Mouse (Mus musculus): ENCODE measurements at regions not wholly inside any gene's neighbourhood (a gene's known extent, or its start where the extent isn't known, plus 50 kb on each side); places are given as distances from the start of the nearest gene placed in this dataset.

DNA sequence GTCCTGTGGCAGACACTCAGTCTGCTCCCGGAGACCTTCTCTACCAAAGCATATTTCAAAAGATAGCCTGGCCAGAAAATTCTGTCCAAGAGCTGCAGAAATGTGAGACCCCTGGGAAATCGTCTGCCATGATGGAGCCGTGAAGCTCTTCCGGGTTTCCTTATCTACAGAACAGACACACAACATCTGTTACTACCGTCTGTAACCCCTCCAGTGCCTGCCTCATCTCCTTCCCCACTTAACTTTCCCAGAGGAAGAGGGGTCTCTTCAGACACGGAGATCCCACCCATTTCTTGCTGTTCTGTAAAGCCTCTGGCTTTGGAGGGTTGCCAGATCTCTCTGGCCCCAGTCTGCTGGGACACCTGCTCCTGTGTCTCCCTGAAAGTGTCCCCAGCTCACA lies 156.2 kb upstream of the Kcnab2 start:
- Histone ChIP-seq H3K4me1 (ENCODE audit: control insufficient read depth, insufficient read depth, low read length) (no peaks in the 10 kb centered on the region), H3K9me3 (ENCODE audit: control insufficient read depth, low read length) (no peaks in the 10 kb centered on the region), H3K36me3 (ENCODE audit: control insufficient read depth, insufficient read depth, low read length) (no peaks in the 10 kb centered on the region), H3K27ac (replicated peaks; ENCODE audit: low read depth, low read length) (no peak overlapping the region), H3K27me3 (ENCODE audit: control insufficient read depth, insufficient read depth, low read length) (no peaks in the 10 kb centered on the region), H3K4me2 (replicated peaks; ENCODE audit: low read depth, low read length, severe bottlenecking) (no peak overlapping the region), H3K4me3 (replicated peaks; ENCODE audit: low read length) (no peak overlapping the region), H3K9ac (ENCODE audit: low read depth, low read length, severe bottlenecking) (no peak overlapping the region)
- no peak for TF ChIP-seq POLR2A (IDR thresholded peaks at IDR 0.05; ENCODE audit: borderline replicate concordance, extremely low read depth, insufficient read depth, insufficient read length)
- DNase-seq (ENCODE audit: low spot score) (no peak), ATAC-seq (ENCODE audit: low FRiP score, low read depth) (0 out of 2 replicates have a peak, but pooled peaks have one; percentile 47)
- WGBS, result 42% methylated on average over 6 of the region's 6 CpGs

DNA sequence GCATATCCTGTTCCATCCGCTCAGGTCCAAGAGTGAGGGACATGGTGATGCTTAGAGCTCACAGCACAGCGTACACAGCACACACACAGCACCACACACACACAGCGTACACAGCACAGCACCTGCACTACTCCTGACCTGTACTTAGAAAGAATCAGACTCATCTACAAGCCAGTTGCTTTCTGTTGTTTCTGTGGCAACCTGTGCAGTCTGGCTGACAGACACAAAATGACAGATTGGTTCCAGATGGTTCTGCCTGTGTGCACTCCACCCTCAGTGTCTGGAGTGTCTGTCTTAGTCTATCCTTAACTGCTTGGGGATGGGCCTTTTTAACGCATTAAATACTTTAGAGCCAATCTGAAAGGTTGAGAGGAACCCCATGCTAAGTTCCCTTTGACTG lies 150.4 kb upstream of the Kcnab2 start:
- Histone ChIP-seq H3K9me3 (ENCODE audit: control insufficient read depth, low read length) (no peaks in the 10 kb centered on the region), H3K9ac (ENCODE audit: low read depth, low read length, severe bottlenecking) (no peak overlapping the region), H3K4me2 (replicated peaks; ENCODE audit: low read depth, low read length, severe bottlenecking) (no peak overlapping the region), H3K36me3 (ENCODE audit: control insufficient read depth, insufficient read depth, low read length) (no peaks in the 10 kb centered on the region), H3K27me3 (ENCODE audit: control insufficient read depth, insufficient read depth, low read length) (no peaks in the 10 kb centered on the region), H3K27ac (replicated peaks; ENCODE audit: low read depth, low read length) (no peak overlapping the region), H3K4me1 (ENCODE audit: control insufficient read depth, insufficient read depth, low read length) (0 out of 2 replicates have a peak, but pooled peaks cover 4% of the 10 kb centered on the region), H3K4me3 (replicated peaks; ENCODE audit: low read length) (no peak overlapping the region)
- ATAC-seq (ENCODE audit: low FRiP score, low read depth) (peak; percentile 16; the same call in 1 of the 2 replicates), DNase-seq (ENCODE audit: low spot score) (no peak)
- TF ChIP-seq POLR2A (IDR thresholded peaks at IDR 0.05; ENCODE audit: borderline replicate concordance, extremely low read depth, insufficient read depth, insufficient read length), result no peak
- 68% methylated on average over 4 of the region's 4 CpGs for WGBS

DNA sequence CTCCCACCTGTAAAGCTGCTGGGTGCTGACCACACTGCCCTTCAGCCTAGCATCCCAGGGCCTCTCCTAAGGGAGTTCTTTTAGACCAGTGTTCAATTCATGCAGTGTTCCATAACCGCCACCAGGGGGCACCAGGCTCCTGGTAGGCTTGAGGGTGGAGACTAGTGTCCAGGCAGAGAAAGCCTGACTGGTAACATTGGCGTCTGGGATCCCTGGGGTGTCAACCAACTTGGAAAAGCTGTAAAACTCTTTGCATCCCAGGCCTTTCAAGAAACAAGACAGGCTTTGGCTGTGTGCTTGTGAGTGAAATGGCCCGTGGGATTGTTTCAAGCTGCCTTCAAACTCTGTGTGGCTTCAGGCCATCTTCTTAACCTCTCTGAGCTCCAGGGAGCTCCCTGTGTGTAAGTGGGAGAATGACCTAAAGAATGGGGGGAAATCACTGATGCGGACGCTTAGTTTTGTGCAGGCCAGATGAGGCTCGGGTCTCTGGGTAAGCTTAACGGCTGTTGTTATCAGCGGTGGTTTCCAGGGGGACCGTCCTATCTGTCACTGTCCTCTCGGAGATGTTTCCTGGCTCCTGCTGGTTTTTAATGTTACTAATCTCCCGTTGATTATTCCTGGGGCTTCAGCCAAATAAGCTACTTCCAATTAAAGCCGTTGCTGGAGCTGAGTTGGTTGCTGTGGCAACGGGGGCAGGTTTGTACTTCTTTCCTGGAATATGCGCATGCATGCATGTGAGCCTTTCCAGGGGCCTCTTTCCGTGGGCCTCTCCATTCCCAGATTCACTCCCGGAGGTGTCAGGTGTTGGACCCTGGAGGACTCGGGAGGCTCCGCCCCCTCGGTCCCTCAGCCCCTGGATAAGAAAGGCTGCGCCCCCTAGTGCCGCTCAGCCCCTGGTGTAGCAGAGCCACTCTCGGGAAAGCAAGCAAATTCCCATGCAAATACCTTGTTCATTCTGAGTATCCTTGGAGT lies 147.6 kb upstream of the Kcnab2 start:
- 0 out of 2 replicates have a peak, but pooled peaks cover 4% of the 10 kb centered on the region for H3K4me1 ChIP-seq (ENCODE audit: control insufficient read depth, insufficient read depth, low read length)
- H3K36me3 ChIP-seq (ENCODE audit: control insufficient read depth, insufficient read depth, low read length), result no peaks in the 10 kb centered on the region
- DNase-seq (ENCODE audit: low spot score) (peak; percentile 62), ATAC-seq (ENCODE audit: low FRiP score, low read depth) (peak; percentile 66)
- WGBS, result 10% methylated on average over 22 of the region's 22 CpGs
- 0 out of 2 replicates have a peak overlapping the region, but pooled peaks have one; percentile 5 for H3K4me2 ChIP-seq (replicated peaks; ENCODE audit: low read depth, low read length, severe bottlenecking)
- no peak for TF ChIP-seq POLR2A (IDR thresholded peaks at IDR 0.05; ENCODE audit: borderline replicate concordance, extremely low read depth, insufficient read depth, insufficient read length)
- no peak overlapping the region for H3K4me3 ChIP-seq (replicated peaks; ENCODE audit: low read length)
- no peak overlapping the region for H3K27ac ChIP-seq (replicated peaks; ENCODE audit: low read depth, low read length)
- H3K27me3 ChIP-seq (ENCODE audit: control insufficient read depth, insufficient read depth, low read length), result no peaks in the 10 kb centered on the region
- no peaks in the 10 kb centered on the region for H3K9me3 ChIP-seq (ENCODE audit: control insufficient read depth, low read length)
- H3K9ac ChIP-seq (ENCODE audit: low read depth, low read length, severe bottlenecking), result no peak overlapping the region

DNA sequence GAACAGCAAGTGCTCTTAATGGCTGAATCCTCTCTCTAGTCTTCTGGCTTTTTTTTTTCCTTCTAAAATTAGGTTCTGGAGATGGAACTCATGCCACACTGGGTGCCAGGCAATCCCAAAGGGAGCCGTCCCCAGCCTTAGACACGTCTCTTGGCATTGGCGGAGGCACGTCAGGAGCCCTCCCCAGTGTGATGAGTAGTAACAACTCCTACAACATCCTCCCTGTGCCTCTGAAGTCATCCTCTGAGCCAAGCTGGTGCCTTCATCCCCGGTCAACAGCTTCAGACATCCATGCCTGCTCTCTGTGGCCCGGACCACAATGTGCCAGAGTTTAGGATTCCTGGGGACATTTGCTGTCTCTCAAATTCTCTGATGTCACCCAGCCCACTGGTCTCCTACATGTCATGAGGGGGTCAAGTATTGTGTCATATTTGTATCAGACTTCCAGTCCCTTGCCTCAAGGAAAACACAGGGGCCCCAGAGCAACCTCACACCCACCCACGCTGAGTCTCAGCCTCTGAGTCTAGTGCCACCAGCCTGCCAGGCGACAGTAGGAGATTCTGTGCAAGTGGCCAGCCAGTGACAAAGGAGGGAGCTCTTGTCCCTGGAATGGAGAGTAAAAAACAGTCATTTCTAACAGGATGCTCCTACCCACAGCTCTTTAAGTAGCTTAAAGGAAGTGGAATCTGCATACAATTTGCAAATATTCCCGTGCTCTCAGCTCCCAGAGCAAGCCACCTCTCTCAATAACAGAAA lies 144.5 kb upstream of the Kcnab2 start:
- TF ChIP-seq POLR2A (IDR thresholded peaks at IDR 0.05; ENCODE audit: borderline replicate concordance, extremely low read depth, insufficient read depth, insufficient read length), result no peak

DNA sequence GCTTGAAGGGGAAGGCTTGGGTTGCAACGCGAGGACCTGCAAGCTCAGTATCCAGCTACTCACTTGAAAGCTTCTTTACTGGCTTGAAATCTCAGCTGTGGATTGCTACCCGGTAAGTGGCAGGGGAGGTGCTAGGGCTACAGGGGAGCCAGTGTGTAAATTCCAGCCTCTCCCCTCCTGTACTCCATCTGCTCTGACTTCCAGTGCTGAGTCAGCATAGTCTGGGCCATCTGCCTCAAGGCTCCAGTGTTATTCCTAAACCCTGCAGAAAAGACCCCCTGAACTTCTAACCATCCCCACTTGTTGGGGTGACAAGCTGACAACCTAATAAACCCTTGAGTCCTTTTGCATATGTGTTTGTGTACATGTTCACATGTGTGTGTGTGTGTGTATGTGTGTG lies 140.0 kb upstream of the Kcnab2 start:
- Histone ChIP-seq H3K4me2 (replicated peaks; ENCODE audit: low read depth, low read length, severe bottlenecking) (no peak overlapping the region), H3K4me1 (ENCODE audit: control insufficient read depth, insufficient read depth, low read length) (no peaks in the 10 kb centered on the region), H3K36me3 (ENCODE audit: control insufficient read depth, insufficient read depth, low read length) (no peaks in the 10 kb centered on the region), H3K9me3 (ENCODE audit: control insufficient read depth, low read length) (no peaks in the 10 kb centered on the region), H3K27me3 (ENCODE audit: control insufficient read depth, insufficient read depth, low read length) (no peaks in the 10 kb centered on the region), H3K4me3 (replicated peaks; ENCODE audit: low read length) (no peak overlapping the region), H3K27ac (replicated peaks; ENCODE audit: low read depth, low read length) (no peak overlapping the region), H3K9ac (ENCODE audit: low read depth, low read length, severe bottlenecking) (no peak overlapping the region)
- no peak for TF ChIP-seq POLR2A (IDR thresholded peaks at IDR 0.05; ENCODE audit: borderline replicate concordance, extremely low read depth, insufficient read depth, insufficient read length)
- ATAC-seq (ENCODE audit: low FRiP score, low read depth) (no peak), DNase-seq (ENCODE audit: low spot score) (no peak)
- WGBS, result 37% methylated on average over 3 of the region's 3 CpGs

More for the DNA sequence above, 144.5 kb upstream of the Kcnab2 start:
- 0 out of 2 replicates have a peak, but pooled peaks cover 4% of the 10 kb centered on the region for H3K4me1 ChIP-seq (ENCODE audit: control insufficient read depth, insufficient read depth, low read length)
- no peak overlapping the region for H3K4me3 ChIP-seq (replicated peaks; ENCODE audit: low read length)
- ATAC-seq (ENCODE audit: low FRiP score, low read depth) (no peak), DNase-seq (ENCODE audit: low spot score) (no peak)
- no peaks in the 10 kb centered on the region for H3K9me3 ChIP-seq (ENCODE audit: control insufficient read depth, low read length)
- 66% methylated on average over 9 of the region's 9 CpGs for WGBS
- no peaks in the 10 kb centered on the region for H3K36me3 ChIP-seq (ENCODE audit: control insufficient read depth, insufficient read depth, low read length)
- no peak overlapping the region for H3K27ac ChIP-seq (replicated peaks; ENCODE audit: low read depth, low read length)
- no peak overlapping the region for H3K4me2 ChIP-seq (replicated peaks; ENCODE audit: low read depth, low read length, severe bottlenecking)
- no peaks in the 10 kb centered on the region for H3K27me3 ChIP-seq (ENCODE audit: control insufficient read depth, insufficient read depth, low read length)
- H3K9ac ChIP-seq (ENCODE audit: low read depth, low read length, severe bottlenecking), result no peak overlapping the region
